ENCODE assay signal across 16 mouse cellular contexts in genomic region chr14:60970961-60971360, GRCm38 (mm10).
DNase-seq lines count a peak whose midpoint lies in the region; TF ChIP-seq lines count a peak whose summit lies in the region.
"Had no signal": no experiment of that assay in that cellular context is flagged by ENCODE, and none has a peak within 500 bp of the region (broad histone marks: within the 10 kb centered on the region; RNA-seq: fewer than 3 reads in every experiment).

No protein-coding gene starts in this region.

- no peak overlapping the region for H3K4me3 ChIP-seq in layer of hippocampus, adult 2 months
- H3K4me3 ChIP-seq: embryonic facial prominence, embryonic 10.5 days; embryonic facial prominence, embryonic 12.5 days had no signal

- peak; percentile 27 for DNase-seq in layer of hippocampus, adult 11-12 months (ENCODE audit: low spot score)
- DNase-seq in layer of hippocampus, adult 9-10 months (ENCODE audit: low spot score) = no peak
- DNase-seq in layer of hippocampus, adult 2 months (ENCODE audit: low spot score in 2 of 2) = peak in 1 of 2 experiments; percentile 30
- no peak for DNase-seq in layer of hippocampus, postnatal 25 days (ENCODE audit: extremely low spot score in 1 of 2, low spot score in 1 of 2)
- DNase-seq in layer of hippocampus, postnatal 10 days (ENCODE audit: low spot score in 2 of 2) = peak; percentile 27 to 45
- no peak for DNase-seq in left cerebral cortex, adult 11 months (ENCODE audit: low spot score)
- DNase-seq: adrenal gland, adult 8-10 months; adrenal gland, postnatal 14 days; adrenal gland, postnatal 36 days; cerebellum, adult 11-12 months; cerebellum, adult 2 months; cerebellum, adult 9-10 months; cerebellum, postnatal 10 days; cerebellum, postnatal 25 days had no signal

- H3K27ac ChIP-seq in layer of hippocampus, adult 2 months = peak overlapping the region; percentile 70
- H3K27ac ChIP-seq: embryonic facial prominence, embryonic 10.5 days; embryonic facial prominence, embryonic 12.5 days had no signal

- no peak for TF ChIP-seq CTCF in layer of hippocampus, adult 2 months (conservative IDR thresholded peaks at IDR 0.05)

Comparison
In these comparisons a context has a peak if more than half of its experiments do, and no peak if none do; other contexts are left out.
1. DNase-seq: peak in layer of hippocampus, adult 11-12 months (single experiment) and layer of hippocampus, postnatal 10 days (2 of 2); none in layer of hippocampus, adult 9-10 months (single experiment), layer of hippocampus, postnatal 25 days (0 of 2) and left cerebral cortex, adult 11 months (single experiment).